Mouse (Mus musculus): ENCODE results near the gene Blcap.

DNA sequence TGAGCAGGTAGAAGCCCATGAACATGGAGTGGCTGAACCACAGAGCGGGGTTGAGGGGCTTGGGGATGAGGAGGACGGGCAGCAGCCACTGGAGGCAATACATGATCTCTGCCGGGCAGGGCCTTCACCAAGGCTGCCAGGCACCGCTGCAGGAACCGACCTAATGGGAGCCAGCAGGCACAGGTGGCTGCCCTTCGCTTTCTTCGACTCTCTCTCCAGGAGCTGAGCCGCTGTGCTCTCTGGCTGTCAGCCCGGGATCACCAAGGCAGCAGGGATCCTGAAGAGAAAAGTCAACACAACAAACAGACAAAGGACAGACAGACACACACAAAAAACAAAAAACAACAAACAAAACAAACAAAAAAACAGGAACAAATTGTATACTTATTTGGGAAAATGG lies 13.0 kb downstream of the Blcap start:
- TF ChIP-seq CTCF (IDR thresholded peaks at IDR 0.05; ENCODE audit: control insufficient read depth, insufficient read depth, insufficient replicate concordance, low read depth, low read length) = no peak
- TF ChIP-seq POLR2A (IDR thresholded peaks at IDR 0.05; ENCODE audit: control insufficient read depth, low read depth, low read length) = no peak

All from testis, adult 2 months (tissue).